Mouse (Mus musculus): ENCODE results near the gene Ankrd10. TPM values are rescaled to one million over a fixed set of nuclear protein-coding genes. Genes with fewer than 3 reads are reported as not detected.
"Not testable (repeated sequence)": the region's sequence is repeated elsewhere in the genome, so short reads cannot be mapped to it uniquely, and the experiment has no call there.

The Ankrd10 gene
- polyA plus RNA-seq, 1 experiment from 2014 or later: 145 TPM

DNA sequence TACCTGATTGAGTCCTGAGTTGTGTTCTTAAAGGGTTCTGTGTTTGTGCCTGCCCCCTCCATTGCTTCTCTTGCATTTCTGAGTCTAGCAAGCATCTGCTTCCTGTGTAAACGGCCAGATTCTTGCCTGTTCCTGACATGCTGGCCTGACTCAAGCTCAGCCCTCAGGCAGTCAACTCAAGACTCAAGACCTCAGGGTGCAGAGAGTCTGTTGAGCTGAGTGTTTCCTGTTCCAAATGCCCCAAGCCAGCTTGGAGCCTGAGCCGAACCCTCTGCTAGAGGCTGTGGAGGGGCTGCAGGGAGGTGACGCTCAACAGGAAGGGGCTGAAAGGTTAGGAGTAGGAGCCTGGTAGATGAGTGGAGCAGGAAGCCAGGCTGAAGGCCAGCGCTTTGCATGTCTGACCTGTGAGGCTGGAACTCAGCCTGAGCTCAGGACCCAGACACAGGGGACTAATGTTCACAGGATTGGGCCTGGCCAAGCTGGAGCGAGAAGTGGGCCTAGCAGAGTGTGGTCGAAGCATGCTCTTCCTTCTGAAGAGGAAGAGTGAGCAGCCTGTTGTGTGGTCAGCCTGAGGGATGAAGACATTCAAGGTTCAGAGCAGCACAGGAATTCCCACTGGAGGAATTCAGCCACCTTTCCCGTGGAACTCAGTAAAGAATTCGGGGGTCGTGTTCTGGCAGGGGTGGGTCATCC, 60.5 kb downstream of the Ankrd10 start:
- 62% methylated on average over 9 of the region's 9 CpGs for WGBS
- no peak overlapping the region for H3K9ac ChIP-seq (ENCODE audit: low read length)

DNA sequence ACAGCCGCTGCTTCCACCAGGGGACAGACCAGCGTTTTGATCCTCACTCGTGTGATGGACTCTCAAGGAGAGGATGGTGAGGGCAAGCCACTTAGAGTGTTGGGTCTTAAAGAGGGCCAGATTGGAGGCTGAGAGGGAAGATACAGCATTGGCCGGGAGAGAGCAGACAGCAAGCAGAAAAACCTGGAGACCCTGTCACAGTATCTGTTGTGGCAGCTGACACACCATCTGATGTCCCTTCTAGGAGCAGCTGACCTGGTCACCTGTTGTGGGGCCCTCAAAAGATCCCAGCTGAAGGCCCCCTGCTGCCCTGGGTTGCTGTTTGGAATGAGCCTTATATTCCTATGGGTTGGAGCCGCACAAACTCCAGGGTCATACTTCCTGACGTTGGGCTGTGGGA, 63.1 kb downstream of the Ankrd10 start:
- Histone ChIP-seq H3K9ac (ENCODE audit: low read length) (no peak overlapping the region), H3K27me3 (ENCODE audit: control insufficient read depth, insufficient read depth, low read length) (no peaks in the 10 kb centered on the region), H3K9me3 (ENCODE audit: control insufficient read depth, low read length) (no peaks in the 10 kb centered on the region), H3K4me2 (ENCODE audit: low read depth, severe bottlenecking) (no peak overlapping the region), H3K27ac (replicated peaks; ENCODE audit: low read depth, low read length) (no peak overlapping the region), H3K36me3 (ENCODE audit: control insufficient read depth, insufficient read depth, low read length) (no peaks in the 10 kb centered on the region), H3K4me3 (ENCODE audit: low read depth, low read length) (no peak overlapping the region), H3K4me1 (ENCODE audit: control insufficient read depth, insufficient read depth, low read length) (peaks cover 36% of the 10 kb centered on the region)
- WGBS: 85% methylated on average over 6 of the region's 6 CpGs
- ATAC-seq (ENCODE audit: insufficient number of reproducible peaks, low FRiP score, low TSS enrichment, low read depth) (no peak), DNase-seq (ENCODE audit: low spot score) (no peak)

More for the DNA sequence above, 60.5 kb downstream of the Ankrd10 start:
- no peaks in the 10 kb centered on the region for H3K9me3 ChIP-seq (ENCODE audit: control insufficient read depth, low read length)
- no peak overlapping the region for H3K4me2 ChIP-seq (ENCODE audit: low read depth, severe bottlenecking)
- H3K27ac ChIP-seq (replicated peaks; ENCODE audit: low read depth, low read length): peak overlapping the region; percentile 57; the same call in 1 of the 2 replicates
- ATAC-seq (ENCODE audit: insufficient number of reproducible peaks, low FRiP score, low TSS enrichment, low read depth) (no peak), DNase-seq (ENCODE audit: low spot score) (no peak)
- no peaks in the 10 kb centered on the region for H3K27me3 ChIP-seq (ENCODE audit: control insufficient read depth, insufficient read depth, low read length)
- no peaks in the 10 kb centered on the region for H3K36me3 ChIP-seq (ENCODE audit: control insufficient read depth, insufficient read depth, low read length)
- no peak overlapping the region for H3K4me3 ChIP-seq (ENCODE audit: low read depth, low read length)
- H3K4me1 ChIP-seq (ENCODE audit: control insufficient read depth, insufficient read depth, low read length): peaks cover 26% of the 10 kb centered on the region

DNA sequence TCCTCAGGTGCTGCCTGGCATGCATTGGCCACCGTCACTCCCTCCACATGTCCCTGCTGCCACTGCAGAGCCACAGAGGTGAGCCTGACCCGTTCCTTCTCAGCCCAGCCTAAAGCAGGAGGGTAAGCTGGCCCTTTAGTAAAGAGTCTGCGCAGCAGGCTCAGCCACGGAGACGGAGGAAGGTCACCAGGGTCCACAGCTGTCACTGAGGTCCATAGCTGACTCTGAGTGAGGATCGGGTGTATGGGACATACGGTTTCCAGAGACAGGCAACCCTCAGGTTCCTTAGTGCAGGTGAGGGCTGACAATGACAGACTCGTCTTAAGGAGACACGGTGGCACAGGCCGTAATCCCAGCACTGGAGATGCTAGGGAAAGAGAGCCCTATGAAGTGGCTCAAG, 63.6 kb downstream of the Ankrd10 start:
- DNase-seq (ENCODE audit: low spot score): no peak
- Histone ChIP-seq H3K4me3 (ENCODE audit: low read depth, low read length) (no peak overlapping the region), H3K27ac (replicated peaks; ENCODE audit: low read depth, low read length) (no peak overlapping the region), H3K4me2 (ENCODE audit: low read depth, severe bottlenecking) (no peak overlapping the region), H3K4me1 (ENCODE audit: control insufficient read depth, insufficient read depth, low read length) (peaks cover 36% of the 10 kb centered on the region), H3K9ac (ENCODE audit: low read length) (no peak overlapping the region), H3K36me3 (ENCODE audit: control insufficient read depth, insufficient read depth, low read length) (peaks cover 1% of the 10 kb centered on the region; the same call in 1 of the 2 replicates), H3K9me3 (ENCODE audit: control insufficient read depth, low read length) (no peaks in the 10 kb centered on the region), H3K27me3 (ENCODE audit: control insufficient read depth, insufficient read depth, low read length) (no peaks in the 10 kb centered on the region)
- 84% methylated on average over 10 of the region's 10 CpGs for WGBS
- no peak for ATAC-seq (ENCODE audit: insufficient number of reproducible peaks, low FRiP score, low TSS enrichment, low read depth)

DNA sequence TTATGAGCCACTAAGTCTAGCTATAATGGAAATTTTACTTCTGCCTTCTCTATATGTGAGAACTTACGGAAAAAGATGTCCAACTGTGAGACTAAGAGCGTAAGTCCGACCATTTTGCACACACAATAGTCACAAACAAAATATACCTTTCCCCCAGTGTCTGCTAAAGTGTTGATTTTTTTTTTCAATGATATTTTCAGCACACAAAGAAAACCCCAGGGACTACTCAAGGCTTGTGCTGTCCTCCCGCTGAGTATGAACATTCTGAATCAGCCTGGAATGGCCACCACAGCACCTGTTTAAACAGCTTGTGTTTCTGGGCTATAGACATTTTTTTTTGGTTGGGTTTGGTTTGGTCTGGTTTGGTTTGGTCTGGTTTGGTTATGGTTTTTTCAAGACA, 64.8 kb downstream of the Ankrd10 start:
- ATAC-seq (ENCODE audit: insufficient number of reproducible peaks, low FRiP score, low TSS enrichment, low read depth) (no peak), DNase-seq (ENCODE audit: low spot score) (no peak)
- Histone ChIP-seq H3K27ac (replicated peaks; ENCODE audit: low read depth, low read length) (no peak overlapping the region), H3K4me2 (ENCODE audit: low read depth, severe bottlenecking) (no peak overlapping the region), H3K4me3 (ENCODE audit: low read depth, low read length) (no peak overlapping the region), H3K9me3 (ENCODE audit: control insufficient read depth, low read length) (no peaks in the 10 kb centered on the region), H3K9ac (ENCODE audit: low read length) (no peak overlapping the region), H3K36me3 (ENCODE audit: control insufficient read depth, insufficient read depth, low read length) (peaks cover 7% of the 10 kb centered on the region; the same call in 1 of the 2 replicates), H3K4me1 (ENCODE audit: control insufficient read depth, insufficient read depth, low read length) (peaks cover 30% of the 10 kb centered on the region), H3K27me3 (ENCODE audit: control insufficient read depth, insufficient read depth, low read length) (no peaks in the 10 kb centered on the region)
- WGBS: 96% methylated on average over 4 of the region's 4 CpGs

DNA sequence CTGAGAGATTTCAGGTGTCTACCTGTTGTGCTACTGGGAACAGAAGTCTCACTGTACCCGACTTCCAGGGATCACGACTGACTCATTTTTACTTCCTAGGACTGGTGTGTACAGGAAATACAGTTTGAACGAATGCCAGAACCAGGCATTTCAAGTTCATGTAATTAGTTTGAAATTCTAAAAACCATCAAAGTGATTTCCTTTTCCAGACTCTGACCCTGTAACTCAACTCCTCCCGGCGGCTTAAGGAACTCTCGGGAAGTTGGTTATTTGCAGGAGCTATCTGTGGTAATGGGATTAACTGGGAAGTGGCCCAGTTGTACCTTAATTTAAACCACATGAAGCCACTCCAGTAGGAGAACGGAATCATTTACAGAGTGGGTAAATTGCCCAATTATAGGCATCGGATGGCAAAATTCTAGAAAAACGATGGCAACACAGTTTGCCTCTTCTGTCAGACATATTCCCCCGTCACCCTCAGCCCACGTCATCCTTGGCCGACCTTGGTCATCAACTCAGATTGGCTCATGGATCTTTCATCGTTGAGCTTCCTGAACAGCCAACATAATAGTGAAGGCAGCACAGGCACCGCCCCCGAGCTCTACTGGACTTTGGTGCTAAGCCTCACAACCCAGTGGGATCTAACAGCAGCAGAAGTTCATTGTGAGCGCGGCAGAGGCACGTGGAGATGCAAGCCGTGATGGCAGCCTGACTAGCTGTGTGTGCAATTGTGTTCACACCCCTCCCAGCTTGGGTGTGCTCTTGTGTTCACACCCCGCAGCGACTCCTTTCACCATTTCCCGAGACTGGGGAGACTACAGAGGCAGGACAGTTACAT, 66.1 kb downstream of the Ankrd10 start:
- Histone ChIP-seq H3K9me3 (ENCODE audit: control insufficient read depth, low read length) (no peaks in the 10 kb centered on the region), H3K4me3 (ENCODE audit: low read depth, low read length) (no peak overlapping the region), H3K27me3 (ENCODE audit: control insufficient read depth, insufficient read depth, low read length) (no peaks in the 10 kb centered on the region), H3K4me1 (ENCODE audit: control insufficient read depth, insufficient read depth, low read length) (peaks cover 17% of the 10 kb centered on the region), H3K9ac (ENCODE audit: low read length) (no peak overlapping the region), H3K36me3 (ENCODE audit: control insufficient read depth, insufficient read depth, low read length) (peaks cover 8% of the 10 kb centered on the region), H3K4me2 (ENCODE audit: low read depth, severe bottlenecking) (no peak overlapping the region), H3K27ac (replicated peaks; ENCODE audit: low read depth, low read length) (peak overlapping the region; percentile 52)
- WGBS: 47% methylated on average over 22 of the region's 22 CpGs
- no peak for ATAC-seq (ENCODE audit: insufficient number of reproducible peaks, low FRiP score, low TSS enrichment, low read depth)
- peak; percentile 43 for DNase-seq (ENCODE audit: low spot score)

DNA sequence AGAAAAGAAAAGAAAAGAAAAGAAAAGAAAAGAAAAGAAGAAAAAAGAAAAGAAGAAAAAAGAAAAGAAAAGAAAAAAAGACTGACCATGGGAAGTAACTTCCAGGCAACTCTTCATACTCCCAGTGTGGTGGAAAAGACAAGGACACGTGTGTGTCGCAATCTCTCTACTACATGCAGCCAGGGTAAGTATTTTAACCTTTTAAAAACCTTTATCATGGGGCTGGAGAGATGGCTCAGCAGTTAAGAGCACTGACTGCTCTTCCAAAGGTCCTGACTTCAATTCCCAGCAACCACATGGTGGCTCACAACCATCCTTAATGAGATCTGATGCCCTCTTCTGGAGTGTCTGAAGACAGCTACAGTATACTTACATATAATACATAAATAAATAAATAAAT, 67.4 kb downstream of the Ankrd10 start:
- not testable (repeated sequence) for H3K4me2 ChIP-seq (ENCODE audit: low read depth, severe bottlenecking); H3K27ac ChIP-seq (replicated peaks; ENCODE audit: low read depth, low read length); ATAC-seq (ENCODE audit: insufficient number of reproducible peaks, low FRiP score, low TSS enrichment, low read depth); H3K9ac ChIP-seq (ENCODE audit: low read length); DNase-seq (ENCODE audit: low spot score); H3K27me3 ChIP-seq (ENCODE audit: control insufficient read depth, insufficient read depth, low read length); H3K4me3 ChIP-seq (ENCODE audit: low read depth, low read length); H3K9me3 ChIP-seq (ENCODE audit: control insufficient read depth, low read length)
- peaks cover 10% of the 10 kb centered on the region for H3K4me1 ChIP-seq (ENCODE audit: control insufficient read depth, insufficient read depth, low read length)
- 100% methylated on average over 2 of the region's 2 CpGs for WGBS
- H3K36me3 ChIP-seq (ENCODE audit: control insufficient read depth, insufficient read depth, low read length): peaks cover 17% of the 10 kb centered on the region

DNA sequence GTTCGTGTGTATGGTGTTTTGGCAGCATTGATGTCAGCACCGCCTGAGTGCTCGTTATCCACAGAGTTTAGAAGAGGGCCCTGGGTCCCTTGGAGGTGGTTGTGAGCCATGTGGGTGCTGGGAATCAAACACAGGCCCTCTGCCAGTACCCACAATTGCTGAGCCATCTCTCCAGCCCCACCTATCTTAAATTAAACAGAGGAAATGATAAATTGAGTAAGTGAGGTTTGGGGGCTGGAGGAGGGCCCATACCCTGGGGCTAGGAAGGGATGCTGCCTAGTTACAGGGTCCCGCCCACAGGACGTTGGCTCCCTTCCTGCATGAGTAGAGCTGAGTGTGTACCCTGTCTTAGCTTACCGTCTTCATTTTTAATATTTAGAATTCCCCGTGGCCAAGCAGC, 70.8 kb downstream of the Ankrd10 start:
- no peak overlapping the region for H3K27ac ChIP-seq (replicated peaks; ENCODE audit: low read depth, low read length)
- WGBS: 90% methylated on average over 7 of the region's 7 CpGs
- DNase-seq (ENCODE audit: low spot score) (no peak), ATAC-seq (ENCODE audit: insufficient number of reproducible peaks, low FRiP score, low TSS enrichment, low read depth) (no peak)
- peaks cover 26% of the 10 kb centered on the region for H3K36me3 ChIP-seq (ENCODE audit: control insufficient read depth, insufficient read depth, low read length)
- no peaks in the 10 kb centered on the region for H3K27me3 ChIP-seq (ENCODE audit: control insufficient read depth, insufficient read depth, low read length)
- H3K9ac ChIP-seq (ENCODE audit: low read length): no peak overlapping the region
- H3K4me2 ChIP-seq (ENCODE audit: low read depth, severe bottlenecking): no peak overlapping the region
- peaks cover 6% of the 10 kb centered on the region for H3K4me1 ChIP-seq (ENCODE audit: control insufficient read depth, insufficient read depth, low read length)
- no peaks in the 10 kb centered on the region for H3K9me3 ChIP-seq (ENCODE audit: control insufficient read depth, low read length)
- no peak overlapping the region for H3K4me3 ChIP-seq (ENCODE audit: low read depth, low read length)

DNA sequence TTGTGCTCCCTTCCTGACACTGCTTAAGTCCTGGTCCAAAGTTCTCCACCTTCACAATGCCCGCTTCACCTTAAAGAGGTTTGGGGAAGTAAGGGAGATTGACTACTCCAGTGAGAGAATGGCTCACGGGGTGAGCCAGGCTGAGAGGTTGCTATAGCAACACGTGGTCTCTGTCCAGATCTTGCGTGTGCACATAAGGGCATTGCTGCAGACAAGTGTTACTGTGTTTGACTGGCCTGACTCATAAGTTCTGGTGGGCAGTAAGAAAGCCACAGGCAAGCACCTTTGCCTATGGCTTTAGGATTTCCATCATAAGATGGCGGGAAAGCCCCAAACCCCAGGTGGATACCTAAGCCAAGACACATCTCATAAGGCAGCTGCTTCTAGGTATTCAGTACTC, 71.3 kb downstream of the Ankrd10 start:
- Histone ChIP-seq H3K27me3 (ENCODE audit: control insufficient read depth, insufficient read depth, low read length) (no peaks in the 10 kb centered on the region), H3K4me3 (ENCODE audit: low read depth, low read length) (no peak overlapping the region), H3K27ac (replicated peaks; ENCODE audit: low read depth, low read length) (no peak overlapping the region), H3K9ac (ENCODE audit: low read length) (no peak overlapping the region), H3K36me3 (ENCODE audit: control insufficient read depth, insufficient read depth, low read length) (peaks cover 26% of the 10 kb centered on the region), H3K4me1 (ENCODE audit: control insufficient read depth, insufficient read depth, low read length) (peaks cover 1% of the 10 kb centered on the region; the same call in 1 of the 2 replicates), H3K4me2 (ENCODE audit: low read depth, severe bottlenecking) (no peak overlapping the region), H3K9me3 (ENCODE audit: control insufficient read depth, low read length) (no peaks in the 10 kb centered on the region)
- WGBS: 91% methylated on average over 5 of the region's 5 CpGs
- no peak for DNase-seq (ENCODE audit: low spot score)
- no peak for ATAC-seq (ENCODE audit: insufficient number of reproducible peaks, low FRiP score, low TSS enrichment, low read depth)

All from limb, embryonic 11.5 days (tissue).